Mouse (Mus musculus): ENCODE data around the gene Birc5. TPM values are rescaled to one million over a fixed set of nuclear protein-coding genes. Genes with fewer than 3 reads are reported as not detected.

Birc5 gene
- polyA plus RNA-seq, 1 experiment from 2014 or later: 97.5 TPM

DNA sequence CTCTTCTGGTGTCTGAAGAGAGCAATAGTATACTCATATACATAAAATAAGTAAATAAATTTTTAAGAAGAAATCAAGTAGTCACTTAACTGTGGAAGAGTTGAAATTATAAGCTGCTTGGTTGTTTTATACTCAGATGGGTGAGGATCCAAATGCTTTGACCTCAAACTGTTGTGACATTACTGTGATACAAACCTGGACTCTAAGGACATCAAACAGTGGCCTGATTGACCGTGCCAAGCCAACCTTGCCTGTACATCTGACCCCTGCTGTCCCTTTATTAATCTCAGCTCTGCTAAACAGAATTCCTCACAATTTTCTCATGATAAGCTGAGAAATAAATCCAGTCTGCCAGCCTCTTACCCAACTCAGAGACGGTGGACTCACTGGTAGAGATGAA lies 3.4 kb upstream of the Birc5 start:
- Histone ChIP-seq H3K4me1 (peaks cover 25% of the 10 kb centered on the region), H3K36me3 (no peaks in the 10 kb centered on the region), H3K4me3 (no peak overlapping the region), H3K9ac (replicated peaks) (no peak overlapping the region), H3K27me3 (no peaks in the 10 kb centered on the region), H3K4me2 (replicated peaks) (no peak overlapping the region), H3K9me3 (no peaks in the 10 kb centered on the region), H3K27ac (replicated peaks) (no peak overlapping the region)
- WGBS: 81% methylated on average over 2 of the region's 2 CpGs
- ATAC-seq (replicated peaks): no peak

DNA sequence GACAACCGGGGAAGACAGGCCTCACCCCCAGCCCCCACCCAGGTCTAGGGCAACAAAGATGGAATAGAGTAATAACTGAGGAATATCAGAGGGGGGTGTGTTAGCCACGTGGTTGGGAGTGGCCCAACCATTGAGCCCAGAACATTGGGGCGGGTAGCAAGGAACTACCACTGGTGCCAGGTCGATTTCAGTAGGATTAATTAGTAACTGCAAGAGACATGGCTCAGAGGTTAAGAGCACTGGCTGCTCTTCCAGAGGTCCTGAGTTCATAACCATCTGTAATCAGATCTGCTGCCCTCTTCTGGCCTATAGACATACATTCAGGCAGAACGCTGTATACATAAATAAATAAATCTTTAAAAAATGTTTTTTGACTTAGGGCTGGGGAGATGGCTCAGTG lies 2.4 kb upstream of the Birc5 start:
- Histone ChIP-seq H3K9me3 (no peaks in the 10 kb centered on the region), H3K4me2 (replicated peaks) (no peak overlapping the region), H3K36me3 (no peaks in the 10 kb centered on the region), H3K27me3 (no peaks in the 10 kb centered on the region), H3K27ac (replicated peaks) (no peak overlapping the region), H3K4me3 (no peak overlapping the region), H3K9ac (replicated peaks) (no peak overlapping the region), H3K4me1 (peaks cover 28% of the 10 kb centered on the region)
- WGBS: 63% methylated on average over 5 of the region's 5 CpGs
- ATAC-seq (replicated peaks): no peak

DNA sequence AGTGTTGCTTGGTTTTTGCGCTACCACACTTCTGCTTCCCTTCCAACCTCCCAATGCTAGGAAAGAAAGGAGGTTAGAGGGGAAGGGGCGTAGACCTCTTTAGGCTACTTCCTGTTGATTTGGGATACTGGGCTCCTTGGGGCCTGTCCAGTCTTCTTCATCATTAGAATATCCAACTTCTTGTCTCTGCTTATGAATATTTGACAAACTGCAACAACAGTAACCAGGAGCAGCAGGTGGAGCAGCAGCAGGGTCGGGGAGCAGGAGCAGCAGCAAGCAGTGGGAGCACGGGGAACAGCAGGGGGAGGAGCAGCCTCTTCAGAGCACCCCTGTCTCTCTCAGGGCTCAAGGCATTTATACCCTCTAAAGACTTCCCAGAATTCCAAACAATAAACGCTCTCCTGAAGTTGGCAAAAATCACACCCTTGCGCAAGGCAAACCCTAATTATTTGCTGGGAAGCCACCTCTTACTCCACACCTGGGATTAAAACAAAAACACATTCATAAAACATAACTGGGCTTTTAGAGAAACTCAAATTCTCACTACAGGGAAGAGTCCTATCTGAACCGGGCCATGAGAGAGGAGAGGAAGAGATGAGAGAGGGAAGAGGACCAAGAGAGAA lies 1.3 kb upstream of the Birc5 start:
- peaks cover 28% of the 10 kb centered on the region for H3K4me1 ChIP-seq
- H3K9ac ChIP-seq (replicated peaks): peak overlapping the region; percentile 91
- peak overlapping the region; percentile 99 for H3K27ac ChIP-seq (replicated peaks)
- H3K36me3 ChIP-seq: peaks cover under 1% of the 10 kb centered on the region; the same call in 1 of the 2 replicates
- H3K4me2 ChIP-seq (replicated peaks): peak overlapping the region; percentile 82
- peak overlapping the region; percentile 72 for H3K4me3 ChIP-seq
- no peak for ATAC-seq (replicated peaks)
- H3K27me3 ChIP-seq: no peaks in the 10 kb centered on the region
- no peaks in the 10 kb centered on the region for H3K9me3 ChIP-seq
- WGBS: 79% methylated on average over 7 of the region's 7 CpGs

DNA sequence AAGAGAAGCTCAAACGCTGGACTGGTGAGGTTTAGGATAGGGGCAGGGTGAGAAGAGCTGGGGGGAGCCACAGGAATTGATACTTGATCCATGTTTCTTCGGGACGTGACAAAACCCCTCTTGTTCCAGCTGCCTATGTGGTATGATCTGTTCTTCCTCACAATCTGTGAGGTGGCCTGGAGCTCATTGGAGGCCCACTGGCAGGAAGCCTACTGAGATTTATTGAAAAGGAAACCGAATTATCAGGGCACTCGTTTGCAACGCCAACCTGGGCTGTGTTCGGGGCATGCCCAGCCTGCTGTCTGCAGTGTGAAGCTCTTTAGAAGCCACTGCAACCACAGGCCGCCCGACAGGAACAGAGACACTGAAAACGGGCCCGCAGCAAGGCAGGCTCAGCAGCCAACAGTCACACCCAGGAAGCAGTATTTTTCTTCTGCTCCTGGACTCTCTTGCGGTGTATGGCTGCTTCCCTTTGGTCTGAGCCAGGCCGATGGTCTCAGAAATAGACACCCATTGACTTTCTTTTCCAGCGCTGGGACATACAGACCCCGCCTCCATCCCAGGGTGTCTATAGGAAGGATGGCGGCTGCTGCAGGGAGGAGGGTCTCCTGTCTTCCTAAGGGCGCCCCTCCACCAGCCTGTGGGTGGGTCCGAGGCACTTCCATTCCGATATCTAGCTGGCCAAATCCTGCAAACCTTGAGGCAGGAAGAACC lies 623 bp upstream of the Birc5 start:
- WGBS: 8% methylated on average over 19 of the region's 19 CpGs
- no peaks in the 10 kb centered on the region for H3K27me3 ChIP-seq
- peak overlapping the region; percentile 99 for H3K27ac ChIP-seq (replicated peaks)
- H3K9ac ChIP-seq (replicated peaks): peak overlapping the region; percentile 91
- peaks cover 28% of the 10 kb centered on the region for H3K4me1 ChIP-seq
- H3K36me3 ChIP-seq: peaks cover 5% of the 10 kb centered on the region; the same call in 1 of the 2 replicates
- peak overlapping the region; percentile 82 for H3K4me2 ChIP-seq (replicated peaks)
- H3K9me3 ChIP-seq: no peaks in the 10 kb centered on the region
- peak; percentile 87 for ATAC-seq (replicated peaks)
- H3K4me3 ChIP-seq: peak overlapping the region; percentile 72

DNA sequence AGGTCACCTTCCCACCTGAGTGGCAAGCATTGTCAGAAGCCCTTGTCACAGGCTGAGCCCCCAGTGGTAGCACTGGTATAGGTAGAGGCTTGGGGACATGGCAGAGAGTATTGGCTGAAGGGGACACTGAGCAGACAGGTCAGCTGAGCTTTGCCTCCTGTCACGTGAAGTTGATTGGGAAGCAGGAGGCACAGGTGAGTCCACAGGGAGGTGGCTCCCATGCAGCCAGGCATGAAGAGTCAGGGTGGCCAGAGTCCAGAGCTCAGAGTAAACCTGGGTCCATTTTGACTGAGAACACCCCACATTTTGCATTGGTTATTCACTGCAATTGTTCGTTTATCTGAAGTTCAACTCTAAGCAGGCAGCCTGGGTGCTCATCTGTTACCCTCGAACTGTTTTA lies 3.8 kb downstream of the Birc5 start:
- WGBS: 95% methylated on average over 3 of the region's 3 CpGs
- Histone ChIP-seq H3K36me3 (peaks cover 22% of the 10 kb centered on the region; the same call in 1 of the 2 replicates), H3K27ac (replicated peaks) (no peak overlapping the region), H3K9ac (replicated peaks) (no peak overlapping the region), H3K27me3 (no peaks in the 10 kb centered on the region), H3K4me2 (replicated peaks) (no peak overlapping the region), H3K9me3 (no peaks in the 10 kb centered on the region), H3K4me3 (no peak overlapping the region), H3K4me1 (peaks cover 24% of the 10 kb centered on the region)
- ATAC-seq (replicated peaks): no peak

DNA sequence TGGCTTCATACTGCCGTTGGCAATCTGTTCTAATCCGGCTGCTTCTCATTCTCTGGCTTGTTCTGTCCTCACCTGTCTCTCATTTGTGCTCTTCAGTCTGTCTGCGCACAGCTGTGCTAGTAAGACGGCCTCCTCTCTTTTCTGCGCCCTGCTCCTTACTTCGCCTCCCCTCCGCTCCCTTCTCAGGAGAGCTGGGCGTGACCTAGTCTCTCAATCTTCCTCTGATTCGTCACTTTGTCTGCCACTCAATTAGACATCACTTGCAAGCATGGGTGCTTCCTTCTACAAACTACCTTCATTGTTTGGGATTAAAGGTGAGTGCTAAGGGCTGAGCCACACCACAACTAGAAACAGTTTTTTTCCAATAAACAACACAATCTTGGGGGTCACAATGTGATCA lies 5.2 kb downstream of the Birc5 start:
- Histone ChIP-seq H3K4me2 (replicated peaks) (no peak overlapping the region), H3K27ac (replicated peaks) (no peak overlapping the region), H3K4me3 (no peak overlapping the region), H3K36me3 (peaks cover 22% of the 10 kb centered on the region; the same call in 1 of the 2 replicates), H3K4me1 (peaks cover 16% of the 10 kb centered on the region), H3K9me3 (no peaks in the 10 kb centered on the region), H3K9ac (replicated peaks) (no peak overlapping the region), H3K27me3 (0 out of 2 replicates have a peak, but pooled peaks cover under 1% of the 10 kb centered on the region)
- no peak for ATAC-seq (replicated peaks)
- 93% methylated on average over 9 of the region's 9 CpGs for WGBS

DNA sequence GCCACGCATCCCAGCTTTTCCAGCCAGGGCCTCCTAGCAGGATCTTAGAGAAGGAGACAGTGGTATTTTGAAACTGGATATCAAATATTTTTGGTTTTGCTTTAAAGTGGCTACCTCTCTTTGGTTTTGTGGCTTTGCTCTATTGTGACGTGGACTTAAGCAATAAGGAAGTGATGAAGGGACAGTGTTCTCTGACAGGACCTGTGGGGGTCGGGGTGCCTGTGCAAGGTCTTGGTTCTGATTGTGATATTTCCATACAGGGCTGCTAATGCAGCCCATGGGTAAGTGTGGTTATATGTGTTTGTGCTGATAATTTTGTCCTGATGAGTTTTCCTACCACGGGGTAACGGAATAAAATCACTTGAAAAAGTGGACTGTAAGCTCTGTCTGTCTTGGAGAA lies 6.3 kb downstream of the Birc5 start:
- no peak overlapping the region for H3K27ac ChIP-seq (replicated peaks)
- H3K4me3 ChIP-seq: no peak overlapping the region
- H3K9me3 ChIP-seq: no peaks in the 10 kb centered on the region
- no peak for ATAC-seq (replicated peaks)
- peaks cover 10% of the 10 kb centered on the region; the same call in 1 of the 2 replicates for H3K27me3 ChIP-seq
- no peak overlapping the region for H3K4me2 ChIP-seq (replicated peaks)
- H3K9ac ChIP-seq (replicated peaks): no peak overlapping the region
- peaks cover 22% of the 10 kb centered on the region; the same call in 1 of the 2 replicates for H3K36me3 ChIP-seq
- H3K4me1 ChIP-seq: peaks cover 5% of the 10 kb centered on the region
- WGBS: 95% methylated on average over 5 of the region's 5 CpGs

DNA sequence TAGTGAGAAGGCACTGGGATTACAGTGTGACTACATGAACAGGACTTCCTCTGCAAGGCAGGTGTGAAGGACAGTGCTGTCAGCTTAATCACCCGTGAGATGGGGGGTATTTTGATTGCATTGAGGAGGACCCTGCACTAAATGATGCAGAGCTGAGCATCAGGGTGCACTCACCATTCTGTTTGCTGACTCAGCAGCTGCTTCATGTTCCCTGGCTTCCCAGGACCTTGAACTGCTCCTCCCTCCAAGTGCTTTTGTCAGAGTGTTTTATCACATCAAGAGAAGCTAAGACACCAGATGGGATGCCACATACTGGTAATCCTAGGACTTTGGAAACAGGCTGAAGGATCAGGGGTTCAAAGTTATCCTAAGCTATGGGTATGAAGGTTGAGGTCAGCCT lies 6.9 kb downstream of the Birc5 start:
- H3K27me3 ChIP-seq: peaks cover 16% of the 10 kb centered on the region; the same call in 1 of the 2 replicates
- no peak overlapping the region for H3K4me3 ChIP-seq
- H3K9ac ChIP-seq (replicated peaks): no peak overlapping the region
- no peak for ATAC-seq (replicated peaks)
- 0 out of 2 replicates have a peak, but pooled peaks cover 2% of the 10 kb centered on the region for H3K4me1 ChIP-seq
- no peak overlapping the region for H3K27ac ChIP-seq (replicated peaks)
- WGBS: 76% methylated on average over 1 of the region's 1 CpGs
- no peak overlapping the region for H3K4me2 ChIP-seq (replicated peaks)
- peaks cover 22% of the 10 kb centered on the region; the same call in 1 of the 2 replicates for H3K36me3 ChIP-seq
- no peaks in the 10 kb centered on the region for H3K9me3 ChIP-seq

DNA sequence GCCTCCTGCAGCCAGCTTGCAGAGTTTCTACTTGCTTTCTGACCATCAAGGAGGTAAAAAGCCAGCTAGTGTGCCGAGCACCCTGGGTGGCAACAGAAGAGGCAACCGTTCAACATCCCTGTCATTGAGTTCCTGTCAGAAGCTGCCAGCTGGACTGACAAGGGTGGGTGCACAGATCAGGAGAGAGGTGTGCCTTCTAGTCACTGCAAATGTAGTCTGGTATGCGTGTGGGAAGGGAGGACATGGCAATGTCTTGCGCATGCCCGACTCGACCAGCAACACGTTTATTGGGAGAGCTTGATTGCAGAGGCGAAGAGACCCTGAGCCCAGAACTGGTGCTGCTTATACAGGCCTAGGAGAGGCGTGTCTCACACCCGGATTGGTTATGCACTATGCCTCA lies 8.4 kb downstream of the Birc5 start:
- no peaks in the 10 kb centered on the region for H3K4me1 ChIP-seq
- no peak overlapping the region for H3K4me2 ChIP-seq (replicated peaks)
- peaks cover 22% of the 10 kb centered on the region; the same call in 1 of the 2 replicates for H3K36me3 ChIP-seq
- no peak overlapping the region for H3K27ac ChIP-seq (replicated peaks)
- ATAC-seq (replicated peaks): no peak
- peaks cover 22% of the 10 kb centered on the region; the same call in 1 of the 2 replicates for H3K27me3 ChIP-seq
- no peak overlapping the region for H3K4me3 ChIP-seq
- no peaks in the 10 kb centered on the region for H3K9me3 ChIP-seq
- no peak overlapping the region for H3K9ac ChIP-seq (replicated peaks)
- 94% methylated on average over 10 of the region's 10 CpGs for WGBS

DNA sequence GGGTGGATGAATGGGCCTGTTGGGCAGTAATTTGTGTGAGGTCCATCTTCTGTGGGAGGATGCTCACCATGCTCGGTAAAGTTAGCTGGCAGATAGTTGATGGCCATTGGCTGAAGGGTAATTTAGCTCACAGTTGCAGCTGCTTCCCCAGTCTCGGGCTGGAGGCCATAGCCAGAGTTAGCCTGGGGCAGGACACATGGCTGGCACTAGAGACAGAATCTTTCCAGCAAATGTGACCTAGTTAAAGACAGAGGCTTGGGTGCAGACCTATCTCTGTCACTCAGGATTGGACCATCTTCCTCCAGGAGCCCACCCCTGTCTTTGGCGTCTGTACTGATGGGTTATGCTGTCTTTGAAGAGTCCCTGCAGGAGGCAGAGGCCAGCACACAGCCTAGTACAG lies 9.3 kb downstream of the Birc5 start:
- peaks cover 24% of the 10 kb centered on the region; the same call in 1 of the 2 replicates for H3K27me3 ChIP-seq
- 57% methylated on average over 3 of the region's 3 CpGs for WGBS

DNA sequence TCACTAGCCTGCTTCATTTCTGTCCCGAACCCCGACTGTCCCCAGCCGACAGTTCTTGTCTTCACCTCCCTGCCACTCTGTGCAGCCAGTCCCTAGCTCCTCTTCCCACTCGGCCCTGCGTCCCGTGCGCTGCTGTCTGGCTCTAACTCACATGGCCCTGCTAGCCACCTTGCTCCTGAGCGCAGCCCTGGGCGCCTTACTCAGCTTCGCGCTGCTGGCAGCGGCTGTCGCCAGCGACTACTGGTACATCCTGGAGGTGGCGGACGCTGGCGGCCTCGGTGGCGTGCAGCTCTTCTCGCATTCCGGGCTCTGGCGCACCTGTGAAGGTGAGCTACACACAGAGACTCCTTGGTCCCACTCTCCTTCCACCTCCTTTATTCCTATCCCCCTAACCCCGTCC lies 11.6 kb downstream of the Birc5 start, which contains the start of gene Tmem235:
Gene Tmem235, plus strand, starts transcription at position 152 of the 400 bp plus-strand sequence.
- Histone ChIP-seq H3K36me3 (peaks cover 12% of the 10 kb centered on the region; the same call in 1 of the 2 replicates), H3K4me3 (no peak within 1 kb of the TSS), H3K27ac (replicated peaks) (no peak within 1 kb of the TSS), H3K4me2 (replicated peaks) (no peak within 1 kb of the TSS), H3K4me1 (no peaks in the 10 kb centered on the region), H3K27me3 (peaks cover 25% of the 10 kb centered on the region; the same call in 1 of the 2 replicates), H3K9me3 (no peaks in the 10 kb centered on the region), H3K9ac (replicated peaks) (no peak within 1 kb of the TSS)
- 5% methylated on average over 23 of the region's 23 CpGs for WGBS
- ATAC-seq (replicated peaks): no peak

More for the DNA sequence above, 9.3 kb downstream of the Birc5 start:
- H3K36me3 ChIP-seq: peaks cover 17% of the 10 kb centered on the region; the same call in 1 of the 2 replicates
- H3K4me1 ChIP-seq: no peaks in the 10 kb centered on the region
- H3K9me3 ChIP-seq: no peaks in the 10 kb centered on the region
- no peak for ATAC-seq (replicated peaks)
- H3K9ac ChIP-seq (replicated peaks): no peak overlapping the region
- H3K4me2 ChIP-seq (replicated peaks): no peak overlapping the region
- H3K4me3 ChIP-seq: no peak overlapping the region
- H3K27ac ChIP-seq (replicated peaks): no peak overlapping the region

DNA sequence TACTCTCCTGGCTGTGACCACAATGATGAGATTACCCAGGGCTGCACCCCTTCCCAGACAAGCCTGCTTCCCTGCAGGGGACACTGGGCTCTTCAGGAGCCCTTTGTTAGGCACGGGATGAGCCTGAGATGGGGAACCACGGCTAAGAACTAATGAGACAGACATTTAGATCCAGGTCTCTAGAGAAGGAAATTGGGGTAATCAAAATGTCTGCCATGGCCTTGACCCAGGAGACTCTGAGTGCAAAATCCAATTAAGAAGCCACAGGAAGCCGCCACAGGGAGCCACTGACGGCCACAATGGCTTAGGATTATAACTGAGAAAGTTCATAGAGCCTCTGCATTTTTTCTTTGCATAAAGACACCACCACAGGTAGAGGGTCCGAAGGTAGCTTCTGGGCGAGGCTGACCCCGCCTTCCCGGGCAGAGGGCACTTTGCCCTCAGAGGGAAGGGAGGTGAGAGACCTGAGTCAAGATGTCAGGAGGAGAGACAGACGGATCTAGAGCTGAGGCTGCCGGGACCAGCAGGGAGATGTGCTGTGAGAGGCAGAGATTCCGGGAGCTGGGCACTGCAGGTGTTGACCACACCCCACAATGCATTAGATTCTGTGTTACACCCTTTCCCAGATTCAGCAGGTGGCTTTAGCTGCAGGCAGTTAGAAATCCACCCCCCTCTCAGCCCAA lies 14.3 kb downstream of the Birc5 start:
- Histone ChIP-seq H3K27me3 (peaks cover 25% of the 10 kb centered on the region; the same call in 1 of the 2 replicates), H3K36me3 (no peaks in the 10 kb centered on the region), H3K4me3 (no peak overlapping the region), H3K27ac (replicated peaks) (no peak overlapping the region), H3K4me1 (0 out of 2 replicates have a peak, but pooled peaks cover 7% of the 10 kb centered on the region), H3K4me2 (replicated peaks) (no peak overlapping the region), H3K9ac (replicated peaks) (no peak overlapping the region), H3K9me3 (no peaks in the 10 kb centered on the region)
- ATAC-seq (replicated peaks): no peak
- WGBS: 21% methylated on average over 11 of the region's 11 CpGs

Measured in forebrain, embryonic 15.5 days (tissue).